Mouse (Mus musculus): ENCODE measurements around the gene Epn2.

DNA sequence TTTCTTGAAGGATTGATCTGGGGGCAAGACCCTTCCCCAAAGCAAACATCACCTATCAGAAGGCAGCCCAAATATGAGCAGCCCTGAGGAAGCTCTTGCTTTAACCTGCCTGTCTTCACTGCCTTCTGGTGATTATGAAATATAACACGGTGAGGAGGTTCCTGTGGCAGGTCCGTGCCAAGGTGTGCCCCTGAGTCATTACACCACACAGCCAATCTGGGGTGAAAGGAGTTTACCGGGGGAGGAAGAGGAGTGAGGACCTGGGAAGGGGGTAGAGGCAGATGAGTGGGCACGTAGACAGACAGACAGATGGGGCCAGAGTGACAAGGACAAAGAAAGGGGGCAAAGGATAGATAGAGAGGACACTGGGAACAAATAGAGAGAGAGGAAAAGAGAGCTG lies 105.9 kb downstream of the Epn2 start:
- TF ChIP-seq GATA1 (IDR thresholded peaks at IDR 0.05; ENCODE audit: borderline replicate concordance, low read length) (no peak), FLI1 (IDR thresholded peaks at IDR 0.05; ENCODE audit: low read length) (no peak)

Data from megakaryocyte, embryonic 14.5 days (primary cell).